Comparison of ENCODE assay signal across 20 mouse cellular contexts in the genomic region with DNA sequence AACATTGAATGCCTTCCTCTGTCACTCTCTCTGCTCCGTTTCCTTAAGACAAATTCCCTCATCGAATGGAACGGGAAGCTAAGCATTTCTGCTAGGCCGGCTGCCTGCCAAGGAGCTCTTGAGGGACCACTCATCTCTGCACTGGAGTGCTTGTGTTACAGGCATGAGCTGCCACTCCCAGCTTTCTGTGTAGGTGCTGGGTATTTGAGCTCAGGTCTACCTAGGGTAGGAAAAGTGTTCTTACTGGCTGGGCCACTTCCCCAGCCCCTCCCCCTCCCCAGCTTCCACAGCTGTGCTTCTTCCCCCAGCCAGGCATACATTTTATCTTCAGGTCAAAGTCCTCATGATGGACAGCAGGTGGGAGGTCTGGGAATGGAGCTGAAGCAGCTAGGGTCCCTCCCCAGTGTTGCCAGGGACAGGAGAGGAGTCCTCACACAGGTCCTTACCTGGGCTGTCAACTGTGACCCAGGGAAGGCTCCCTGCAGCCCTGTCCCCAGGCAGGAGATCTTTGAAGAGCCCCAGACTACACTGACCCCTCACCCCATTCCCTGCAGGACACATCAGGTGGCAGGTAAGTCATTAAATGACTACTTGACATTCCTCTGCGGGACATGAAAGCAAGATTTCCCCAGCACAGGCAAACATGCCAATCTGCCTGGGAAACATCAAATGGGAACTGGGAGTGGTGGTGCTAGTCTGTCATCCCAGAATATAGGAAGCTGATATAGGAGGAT. TPM values are rescaled to one million over a fixed set of nuclear protein-coding genes. Genes with fewer than 3 reads are reported as not detected.
DNase-seq lines count a peak whose midpoint lies in the region; ATAC-seq and TF ChIP-seq lines count a peak whose summit lies in the region.
"Had no signal": no experiment of that assay in that cellular context is flagged by ENCODE, and none has a peak within 500 bp of the region (broad histone marks: within the 10 kb centered on the region; RNA-seq: fewer than 3 reads in every experiment).

No protein-coding gene starts in this region.

- H3K27ac ChIP-seq in limb, embryonic 14.5 days (replicated peaks; ENCODE audit: low read depth, low read length): 0 out of 2 replicates have a peak overlapping the region, but pooled peaks have one; percentile 8
- H3K27ac ChIP-seq in limb, embryonic 10.5 days: no peak overlapping the region
- no peak overlapping the region for H3K27ac ChIP-seq in intestine, postnatal 0 days (ENCODE audit: low read depth, low read length)
- peak overlapping the region; percentile 92 for H3K27ac ChIP-seq in lung, embryonic 16.5 days (ENCODE audit: low read length)
- H3K27ac ChIP-seq in stomach, embryonic 15.5 days: peak overlapping the region; percentile 57
- no peak overlapping the region for H3K27ac ChIP-seq in forebrain, embryonic 13.5 days
- H3K27ac ChIP-seq: embryonic facial prominence, embryonic 15.5 days; forebrain, embryonic 10.5 days; heart, embryonic 13.5 days; liver, embryonic 14.5 days; neural tube, embryonic 12.5 days had no signal

- no peak for DNase-seq in limb, embryonic 14.5 days (ENCODE audit: low spot score)
- no peak for DNase-seq in limb, embryonic 10.5 days (ENCODE audit: low spot score)
- no peak for DNase-seq in cerebellum, postnatal 10 days
- DNase-seq in urinary bladder, postnatal 25 days (ENCODE audit: low spot score): no peak
- DNase-seq: cerebellum, adult 9-10 months; heart, postnatal 4 days; layer of hippocampus, postnatal 36 days; right cerebral cortex, postnatal 14 days; thymus, postnatal 4 days had no signal

- 35% methylated on average over 5 of the region's 5 CpGs for WGBS in limb, embryonic 14.5 days
- 49% methylated on average over 5 of the region's 5 CpGs for WGBS in limb, embryonic 10.5 days
- 14% methylated on average over 5 of the region's 5 CpGs for WGBS in intestine, postnatal 0 days
- 28% methylated on average over 5 of the region's 5 CpGs for WGBS in lung, embryonic 16.5 days
- 34% methylated on average over 5 of the region's 5 CpGs for WGBS in stomach, embryonic 15.5 days
- 55% methylated on average over 5 of the region's 5 CpGs for WGBS in forebrain, embryonic 13.5 days

- no peak for TF ChIP-seq CTCF in intestine, postnatal 0 days (IDR thresholded peaks at IDR 0.05; ENCODE audit: low read depth)

- H3K9ac ChIP-seq in limb, embryonic 14.5 days (ENCODE audit: low read depth, low read length, severe bottlenecking): no peak overlapping the region
- H3K9ac ChIP-seq in intestine, postnatal 0 days (ENCODE audit: low read depth, low read length): no peak overlapping the region
- H3K9ac ChIP-seq in lung, embryonic 16.5 days (ENCODE audit: low read length): no peak overlapping the region
- H3K9ac ChIP-seq in stomach, embryonic 15.5 days: no peak overlapping the region
- no peak overlapping the region for H3K9ac ChIP-seq in forebrain, embryonic 13.5 days
- H3K9ac ChIP-seq: embryonic facial prominence, embryonic 15.5 days; heart, embryonic 13.5 days; liver, embryonic 14.5 days; neural tube, embryonic 12.5 days had no signal

- ATAC-seq in limb, embryonic 14.5 days (ENCODE audit: low FRiP score, low read depth): no peak
- ATAC-seq in intestine, postnatal 0 days: peak; percentile 55
- ATAC-seq in lung, embryonic 16.5 days (ENCODE audit: low read depth): peak; percentile 91
- ATAC-seq in stomach, embryonic 15.5 days (ENCODE audit: insufficient read depth, low FRiP score, low read depth): peak; percentile 63; the same call in 1 of the 2 replicates
- ATAC-seq in forebrain, embryonic 13.5 days: no peak
- ATAC-seq: CD4-positive, CD25-positive, alpha-beta regulatory T cell, adult 4 months had no signal

- no peaks in the 10 kb centered on the region for H3K36me3 ChIP-seq in limb, embryonic 14.5 days (ENCODE audit: control insufficient read depth, insufficient read depth, low read length)
- no peaks in the 10 kb centered on the region for H3K36me3 ChIP-seq in limb, embryonic 10.5 days
- no peaks in the 10 kb centered on the region for H3K36me3 ChIP-seq in intestine, postnatal 0 days (ENCODE audit: control insufficient read depth, insufficient read depth)
- H3K36me3 ChIP-seq in lung, embryonic 16.5 days (ENCODE audit: control insufficient read depth, insufficient read depth, low read length): no peaks in the 10 kb centered on the region
- H3K36me3 ChIP-seq in stomach, embryonic 15.5 days: no peaks in the 10 kb centered on the region
- H3K36me3 ChIP-seq in forebrain, embryonic 13.5 days (ENCODE audit: poor library complexity, severe bottlenecking): no peaks in the 10 kb centered on the region
- H3K36me3 ChIP-seq: embryonic facial prominence, embryonic 15.5 days; forebrain, embryonic 10.5 days; heart, embryonic 13.5 days; neural tube, embryonic 12.5 days had no signal

- no peak overlapping the region for H3K4me3 ChIP-seq in limb, embryonic 14.5 days (replicated peaks; ENCODE audit: low read length)
- no peak overlapping the region for H3K4me3 ChIP-seq in limb, embryonic 10.5 days
- no peak overlapping the region for H3K4me3 ChIP-seq in intestine, postnatal 0 days (ENCODE audit: low read depth, low read length)
- no peak overlapping the region for H3K4me3 ChIP-seq in lung, embryonic 16.5 days (ENCODE audit: low read length)
- H3K4me3 ChIP-seq in stomach, embryonic 15.5 days (replicated peaks): no peak overlapping the region
- H3K4me3 ChIP-seq in forebrain, embryonic 13.5 days: no peak overlapping the region
- H3K4me3 ChIP-seq: embryonic facial prominence, embryonic 15.5 days; forebrain, embryonic 10.5 days; heart, embryonic 13.5 days; neural tube, embryonic 12.5 days had no signal

- no peaks in the 10 kb centered on the region for H3K27me3 ChIP-seq in limb, embryonic 14.5 days (ENCODE audit: control insufficient read depth, insufficient read depth, low read length)
- peaks cover 5% of the 10 kb centered on the region; the same call in 1 of the 2 replicates for H3K27me3 ChIP-seq in limb, embryonic 10.5 days (ENCODE audit: low read depth, poor library complexity, severe bottlenecking)
- no peaks in the 10 kb centered on the region for H3K27me3 ChIP-seq in intestine, postnatal 0 days (replicated peaks; ENCODE audit: control insufficient read depth, insufficient read depth, low read length)
- no peaks in the 10 kb centered on the region for H3K27me3 ChIP-seq in lung, embryonic 16.5 days (ENCODE audit: control insufficient read depth, insufficient read depth, low read depth, low read length)
- no peaks in the 10 kb centered on the region for H3K27me3 ChIP-seq in stomach, embryonic 15.5 days (replicated peaks)
- peaks cover 1% of the 10 kb centered on the region; the same call in 1 of the 2 replicates for H3K27me3 ChIP-seq in forebrain, embryonic 13.5 days
- H3K27me3 ChIP-seq: embryonic facial prominence, embryonic 15.5 days; neural tube, embryonic 12.5 days had no signal

- no peak for TF ChIP-seq POLR2A in limb, embryonic 14.5 days (IDR thresholded peaks at IDR 0.05; ENCODE audit: borderline replicate concordance, extremely low read depth, insufficient read depth, insufficient read length)

- H3K9me3 ChIP-seq in limb, embryonic 14.5 days (ENCODE audit: control insufficient read depth, low read length): no peaks in the 10 kb centered on the region
- no peaks in the 10 kb centered on the region for H3K9me3 ChIP-seq in limb, embryonic 10.5 days (replicated peaks)
- no peaks in the 10 kb centered on the region for H3K9me3 ChIP-seq in intestine, postnatal 0 days (ENCODE audit: control insufficient read depth)
- H3K9me3 ChIP-seq in lung, embryonic 16.5 days (ENCODE audit: control insufficient read depth, low read length): no peaks in the 10 kb centered on the region
- no peaks in the 10 kb centered on the region for H3K9me3 ChIP-seq in stomach, embryonic 15.5 days
- H3K9me3 ChIP-seq in forebrain, embryonic 13.5 days (replicated peaks): no peaks in the 10 kb centered on the region
- H3K9me3 ChIP-seq: embryonic facial prominence, embryonic 15.5 days; forebrain, embryonic 10.5 days; G1E; heart, embryonic 13.5 days; neural tube, embryonic 12.5 days had no signal

- H3K4me1 ChIP-seq in limb, embryonic 14.5 days (ENCODE audit: control insufficient read depth, insufficient read depth, low read length): peaks cover 12% of the 10 kb centered on the region
- peaks cover 12% of the 10 kb centered on the region for H3K4me1 ChIP-seq in limb, embryonic 10.5 days
- no peaks in the 10 kb centered on the region for H3K4me1 ChIP-seq in intestine, postnatal 0 days (replicated peaks; ENCODE audit: control insufficient read depth, insufficient read depth, low read length)
- H3K4me1 ChIP-seq in lung, embryonic 16.5 days (replicated peaks; ENCODE audit: control insufficient read depth, insufficient read depth, low read length): peaks cover 37% of the 10 kb centered on the region
- 0 out of 2 replicates have a peak, but pooled peaks cover 12% of the 10 kb centered on the region for H3K4me1 ChIP-seq in stomach, embryonic 15.5 days
- no peaks in the 10 kb centered on the region for H3K4me1 ChIP-seq in forebrain, embryonic 13.5 days
- H3K4me1 ChIP-seq: neural tube, embryonic 12.5 days had no signal

- H3K4me2 ChIP-seq in limb, embryonic 14.5 days (replicated peaks; ENCODE audit: low read depth, low read length, severe bottlenecking): no peak overlapping the region
- H3K4me2 ChIP-seq in intestine, postnatal 0 days (replicated peaks; ENCODE audit: low read depth): no peak overlapping the region
- H3K4me2 ChIP-seq in lung, embryonic 16.5 days (ENCODE audit: low read depth, low read length): peak overlapping the region; percentile 30; the same call in 1 of the 2 replicates
- 0 out of 2 replicates have a peak overlapping the region, but pooled peaks have one; percentile 0 for H3K4me2 ChIP-seq in stomach, embryonic 15.5 days
- no peak overlapping the region for H3K4me2 ChIP-seq in forebrain, embryonic 13.5 days
- H3K4me2 ChIP-seq: embryonic facial prominence, embryonic 15.5 days; heart, embryonic 13.5 days; neural tube, embryonic 12.5 days had no signal

RNA-seq across cellular contexts. Expression of gene Mrpl4, which starts 9.2 kb away (rescaled TPM):
- 89.0 and 114 TPM in 2 replicates for polyA plus RNA-seq in limb, embryonic 14.5 days (2012; rRNA removed)
- polyA plus RNA-seq in limb, embryonic 14.5 days (2014; fragmentation: Nextera tagmentation; extraction: Ambion mirVana): 115 and 118 TPM in 2 replicates
- 177 and 190 TPM in 2 replicates for polyA plus RNA-seq in limb, embryonic 10.5 days (2016; fragmentation: Nextera tagmentation; extraction: Ambion mirVana)
- polyA plus RNA-seq in intestine, postnatal 0 days (2015; fragmentation: Nextera tagmentation; extraction: Ambion mirVana): 107 and 113 TPM in 2 replicates
- polyA plus RNA-seq in lung, embryonic 16.5 days (2015; fragmentation: Nextera tagmentation; extraction: Ambion mirVana): 156 TPM in 2 replicates
- polyA plus RNA-seq in stomach, embryonic 15.5 days (2015; fragmentation: Nextera tagmentation; extraction: Ambion mirVana): 129 and 133 TPM in 2 replicates
- polyA plus RNA-seq in forebrain, embryonic 13.5 days (2015; fragmentation: Nextera tagmentation; extraction: Ambion mirVana): 115 and 124 TPM in 2 replicates

RNA-seq across cellular contexts. Expression of gene S1pr2, which starts 16.8 kb away (rescaled TPM):
- polyA plus RNA-seq in limb, embryonic 14.5 days (2012; rRNA removed): 28.3 and 37.6 TPM in 2 replicates
- polyA plus RNA-seq in limb, embryonic 14.5 days (2014; fragmentation: Nextera tagmentation; extraction: Ambion mirVana): 59.9 and 67.9 TPM in 2 replicates
- 47.6 and 53.7 TPM in 2 replicates for polyA plus RNA-seq in limb, embryonic 10.5 days (2016; fragmentation: Nextera tagmentation; extraction: Ambion mirVana)
- 9.5 and 11.4 TPM in 2 replicates for polyA plus RNA-seq in intestine, postnatal 0 days (2015; fragmentation: Nextera tagmentation; extraction: Ambion mirVana)
- 63.5 and 67.2 TPM in 2 replicates for polyA plus RNA-seq in lung, embryonic 16.5 days (2015; fragmentation: Nextera tagmentation; extraction: Ambion mirVana)
- polyA plus RNA-seq in stomach, embryonic 15.5 days (2015; fragmentation: Nextera tagmentation; extraction: Ambion mirVana): 39.4 and 40.1 TPM in 2 replicates
- polyA plus RNA-seq in forebrain, embryonic 13.5 days (2015; fragmentation: Nextera tagmentation; extraction: Ambion mirVana): 6.8 and 10.3 TPM in 2 replicates

RNA-seq across cellular contexts. Expression of gene Icam1, which starts 22.5 kb away (rescaled TPM):
- 15.5 and 16.6 TPM in 2 replicates for polyA plus RNA-seq in limb, embryonic 14.5 days (2012; rRNA removed)
- 18.3 and 21.2 TPM in 2 replicates for polyA plus RNA-seq in limb, embryonic 14.5 days (2014; fragmentation: Nextera tagmentation; extraction: Ambion mirVana)
- 6.2 and 7.6 TPM in 2 replicates for polyA plus RNA-seq in limb, embryonic 10.5 days (2016; fragmentation: Nextera tagmentation; extraction: Ambion mirVana)
- polyA plus RNA-seq in intestine, postnatal 0 days (2015; fragmentation: Nextera tagmentation; extraction: Ambion mirVana): 10.2 and 11.8 TPM in 2 replicates
- polyA plus RNA-seq in lung, embryonic 16.5 days (2015; fragmentation: Nextera tagmentation; extraction: Ambion mirVana): 76.2 and 93.0 TPM in 2 replicates
- polyA plus RNA-seq in stomach, embryonic 15.5 days (2015; fragmentation: Nextera tagmentation; extraction: Ambion mirVana): 10.9 and 11.3 TPM in 2 replicates
- 2.4 and 2.8 TPM in 2 replicates for polyA plus RNA-seq in forebrain, embryonic 13.5 days (2015; fragmentation: Nextera tagmentation; extraction: Ambion mirVana)

RNA-seq across cellular contexts. Expression of gene Dnmt1, which starts 33.6 kb away (rescaled TPM):
- polyA plus RNA-seq in limb, embryonic 14.5 days (2012; rRNA removed): 115 and 118 TPM in 2 replicates
- 60.9 and 62.0 TPM in 2 replicates for polyA plus RNA-seq in limb, embryonic 14.5 days (2014; fragmentation: Nextera tagmentation; extraction: Ambion mirVana)
- 173 and 178 TPM in 2 replicates for polyA plus RNA-seq in limb, embryonic 10.5 days (2016; fragmentation: Nextera tagmentation; extraction: Ambion mirVana)
- polyA plus RNA-seq in intestine, postnatal 0 days (2015; fragmentation: Nextera tagmentation; extraction: Ambion mirVana): 18.5 and 19.2 TPM in 2 replicates
- polyA plus RNA-seq in lung, embryonic 16.5 days (2015; fragmentation: Nextera tagmentation; extraction: Ambion mirVana): 92.5 and 97.1 TPM in 2 replicates
- polyA plus RNA-seq in stomach, embryonic 15.5 days (2015; fragmentation: Nextera tagmentation; extraction: Ambion mirVana): 74.7 and 76.0 TPM in 2 replicates
- 92.4 and 103 TPM in 2 replicates for polyA plus RNA-seq in forebrain, embryonic 13.5 days (2015; fragmentation: Nextera tagmentation; extraction: Ambion mirVana)

RNA-seq across cellular contexts. Expression of gene Icam4, which starts 35.8 kb away (rescaled TPM):
- polyA plus RNA-seq in limb, embryonic 14.5 days (2012; rRNA removed): 0.26 and 0.47 TPM in 2 replicates
- 0.99 and 1.3 TPM in 2 replicates for polyA plus RNA-seq in limb, embryonic 14.5 days (2014; fragmentation: Nextera tagmentation; extraction: Ambion mirVana)
- polyA plus RNA-seq in limb, embryonic 10.5 days (2016; fragmentation: Nextera tagmentation; extraction: Ambion mirVana): 5.1 and 5.4 TPM in 2 replicates
- 0.12 and 0.20 TPM in 2 replicates for polyA plus RNA-seq in intestine, postnatal 0 days (2015; fragmentation: Nextera tagmentation; extraction: Ambion mirVana)
- 2.2 and 4.2 TPM in 2 replicates for polyA plus RNA-seq in lung, embryonic 16.5 days (2015; fragmentation: Nextera tagmentation; extraction: Ambion mirVana)
- 6.6 and 16.2 TPM in 2 replicates for polyA plus RNA-seq in stomach, embryonic 15.5 days (2015; fragmentation: Nextera tagmentation; extraction: Ambion mirVana)
- 0.17 and 0.37 TPM in 2 replicates for polyA plus RNA-seq in forebrain, embryonic 13.5 days (2015; fragmentation: Nextera tagmentation; extraction: Ambion mirVana)

Comparison
In these comparisons a context has a peak if more than half of its experiments do, and no peak if none do; other contexts are left out.
1. H3K27ac ChIP-seq: peak in limb, embryonic 14.5 days (single experiment), lung, embryonic 16.5 days (single experiment) and stomach, embryonic 15.5 days (single experiment); none in limb, embryonic 10.5 days (single experiment), intestine, postnatal 0 days (single experiment) and forebrain, embryonic 13.5 days (single experiment).
2. ATAC-seq: peak in intestine, postnatal 0 days (single experiment), lung, embryonic 16.5 days (single experiment) and stomach, embryonic 15.5 days (single experiment); none in limb, embryonic 14.5 days (single experiment) and forebrain, embryonic 13.5 days (single experiment).
3. H3K4me2 ChIP-seq: peak in lung, embryonic 16.5 days (single experiment) and stomach, embryonic 15.5 days (single experiment); none in limb, embryonic 14.5 days (single experiment), intestine, postnatal 0 days (single experiment) and forebrain, embryonic 13.5 days (single experiment).